Mouse (Mus musculus): ENCODE data around the gene 4930415O20Rik. TPM values are rescaled to one million over a fixed set of nuclear protein-coding genes. Genes with fewer than 3 reads are reported as not detected.
A peak's percentile ranks its signal among the peaks of the same experiment; 100 is the strongest.

4930415O20Rik gene
- polyA plus RNA-seq (2015; fragmentation: Nextera tagmentation; extraction: Ambion mirVana) = not detected in 2 replicates

- no peak for DNase-seq (ENCODE audit: low spot score)
Observed at GRCm38 (mm10) chr15:98570873-98571538, at the start of gene 4930415O20Rik, which contains the start of gene Ccnt1. TSS of gene 4930415O20Rik (plus strand) at chr15:98571004. TSS of gene Ccnt1 (minus strand) at chr15:98570923.

- no peak for DNase-seq (ENCODE audit: low spot score)
Observed at GRCm38 (mm10) chr15:98521245-98521644, 49.6 kb upstream of the 4930415O20Rik start.

- no peak for DNase-seq (ENCODE audit: low spot score)
Observed at GRCm38 (mm10) chr15:98526057-98526456, 44.7 kb upstream of the 4930415O20Rik start.

GRCm38 (mm10) chr15:98527056-98527771 lies 43.6 kb upstream of the 4930415O20Rik start:
- DNase-seq (ENCODE audit: low spot score) = no peak

- no peak for DNase-seq (ENCODE audit: low spot score)
Observed at GRCm38 (mm10) chr15:98528066-98528563, 42.7 kb upstream of the 4930415O20Rik start.

- DNase-seq (ENCODE audit: low spot score) = no peak
Observed at GRCm38 (mm10) chr15:98532281-98532680, 38.5 kb upstream of the 4930415O20Rik start.

- DNase-seq (ENCODE audit: low spot score) = peak; percentile 23
Observed at GRCm38 (mm10) chr15:98533035-98533531, 37.7 kb upstream of the 4930415O20Rik start.

- peak; percentile 99 for DNase-seq (ENCODE audit: low spot score)
Observed at GRCm38 (mm10) chr15:98533881-98534627, 36.8 kb upstream of the 4930415O20Rik start, which contains the start of gene Kansl2. TSS of gene Kansl2 (minus strand) at chr15:98534264.

- DNase-seq (ENCODE audit: low spot score) = no peak
Observed at GRCm38 (mm10) chr15:98535921-98536320, 34.9 kb upstream of the 4930415O20Rik start.

GRCm38 (mm10) chr15:98536828-98537510 lies 33.8 kb upstream of the 4930415O20Rik start:
- DNase-seq (ENCODE audit: low spot score) = no peak

- DNase-seq (ENCODE audit: low spot score) = no peak
Observed at GRCm38 (mm10) chr15:98537923-98538322, 32.9 kb upstream of the 4930415O20Rik start.

- no peak for DNase-seq (ENCODE audit: low spot score)
Observed at GRCm38 (mm10) chr15:98541064-98541463, 29.7 kb upstream of the 4930415O20Rik start.

- no peak for DNase-seq (ENCODE audit: low spot score)
Observed at GRCm38 (mm10) chr15:98543341-98543740, 27.5 kb upstream of the 4930415O20Rik start.

GRCm38 (mm10) chr15:98545151-98545550 lies 25.7 kb upstream of the 4930415O20Rik start:
- DNase-seq (ENCODE audit: low spot score) = no peak

GRCm38 (mm10) chr15:98546843-98547242 lies 24.0 kb upstream of the 4930415O20Rik start:
- no peak for DNase-seq (ENCODE audit: low spot score)

GRCm38 (mm10) chr15:98552758-98553157 lies 18.0 kb upstream of the 4930415O20Rik start:
- no peak for DNase-seq (ENCODE audit: low spot score)

- DNase-seq (ENCODE audit: low spot score) = no peak
Observed at GRCm38 (mm10) chr15:98555881-98556280, 14.9 kb upstream of the 4930415O20Rik start.

GRCm38 (mm10) chr15:98557186-98557585 lies 13.6 kb upstream of the 4930415O20Rik start:
- no peak for DNase-seq (ENCODE audit: low spot score)

GRCm38 (mm10) chr15:98566973-98567277 lies 3.9 kb upstream of the 4930415O20Rik start:
- no peak for DNase-seq (ENCODE audit: low spot score)

- peak; percentile 100 for DNase-seq (ENCODE audit: low spot score)
Observed at GRCm38 (mm10) chr15:98567278-98568134, 3.3 kb upstream of the 4930415O20Rik start.
